Mouse (Mus musculus) neutrophil, adult 5-6 weeks (primary cell): ENCODE measurements around the gene Slc26a5. TPM values are rescaled to one million over a fixed set of nuclear protein-coding genes. Genes with fewer than 3 reads are reported as not detected.

ENCODE experiments used
- total RNA-seq: library from RNA; stranded (forward); fragments of 200-1000 nt; gene quantifications from 2 replicates; pipeline ENCODE4 v1.2.3, GENCODE M21; 2017

The Slc26a5 gene
- total RNA-seq, 1 experiment from 2014 or later, result not detected

Other genes with a start within 250 kb of the Slc26a5 start
- not detected in 2 replicates for gene Fbxl13, start 220.0 kb downstream of the Slc26a5 start, total RNA-seq
- 39.9 and 42.7 TPM in 2 replicates for gene Armc10, start 219.8 kb downstream of the Slc26a5 start, total RNA-seq
- gene Napepld, start 164.2 kb downstream of the Slc26a5 start, total RNA-seq, result 1.7 and 2.0 TPM in 2 replicates
- 84.1 and 89.7 TPM in 2 replicates for gene Pmpcb, start 128.5 kb downstream of the Slc26a5 start, total RNA-seq
- 80.3 and 83.1 TPM in 2 replicates for gene Dnajc2, start 80.4 kb downstream of the Slc26a5 start, total RNA-seq
- 29.7 and 50.6 TPM in 2 replicates for gene Psmc2, start 80.3 kb downstream of the Slc26a5 start, total RNA-seq